Mouse (Mus musculus): ENCODE results near the gene Nop2. TPM values are rescaled to one million over a fixed set of nuclear protein-coding genes. Genes with fewer than 3 reads are reported as not detected.
"Not testable (repeated sequence)": the region's sequence is repeated elsewhere in the genome, so short reads cannot be mapped to it uniquely, and the experiment has no call there.

Nop2 gene
- polyA plus RNA-seq, 1 experiment from 2014 or later: 70.3 TPM

- Histone ChIP-seq H3K4me1 (replicated peaks) (peaks cover 23% of the 10 kb centered on the region), H3K36me3 (peaks cover 13% of the 10 kb centered on the region), H3K4me2 (replicated peaks) (no peak overlapping the region), H3K9me3 (no peaks in the 10 kb centered on the region), H3K9ac (no peak overlapping the region), H3K4me3 (replicated peaks) (no peak overlapping the region), H3K27ac (no peak overlapping the region), H3K27me3 (replicated peaks) (no peaks in the 10 kb centered on the region)
- no peak for ATAC-seq
- 79% methylated on average over 15 of the region's 15 CpGs for WGBS
Measured at GRCm38 (mm10) chr6:125158944-125159492, 27.3 kb downstream of the Nop2 start.

- Histone ChIP-seq H3K9me3 (no peaks in the 10 kb centered on the region), H3K4me2 (replicated peaks) (no peak overlapping the region), H3K9ac (no peak overlapping the region), H3K27ac (peak overlapping the region; percentile 62; the same call in 1 of the 2 replicates), H3K27me3 (replicated peaks) (no peaks in the 10 kb centered on the region), H3K4me1 (replicated peaks) (peaks cover 24% of the 10 kb centered on the region), H3K36me3 (peaks cover 13% of the 10 kb centered on the region), H3K4me3 (replicated peaks) (no peak overlapping the region)
- no peak for ATAC-seq
- WGBS: 80% methylated on average over 7 of the region's 7 CpGs
Measured at GRCm38 (mm10) chr6:125159773-125160557, 28.3 kb downstream of the Nop2 start.

GRCm38 (mm10) chr6:125160558-125160853 lies 28.8 kb downstream of the Nop2 start:
- Histone ChIP-seq H3K27me3 (replicated peaks) (no peaks in the 10 kb centered on the region), H3K36me3 (peaks cover 13% of the 10 kb centered on the region), H3K4me3 (replicated peaks) (no peak overlapping the region), H3K27ac (peak overlapping the region; percentile 62), H3K9ac (no peak overlapping the region), H3K9me3 (no peaks in the 10 kb centered on the region), H3K4me1 (replicated peaks) (peaks cover 24% of the 10 kb centered on the region), H3K4me2 (replicated peaks) (no peak overlapping the region)
- no peak for ATAC-seq
- 43% methylated on average over 10 of the region's 10 CpGs for WGBS

- Histone ChIP-seq H3K9ac (no peak overlapping the region), H3K9me3 (no peaks in the 10 kb centered on the region), H3K27ac (peak overlapping the region; percentile 62), H3K27me3 (replicated peaks) (no peaks in the 10 kb centered on the region), H3K4me1 (replicated peaks) (peaks cover 24% of the 10 kb centered on the region), H3K36me3 (peaks cover 13% of the 10 kb centered on the region), H3K4me3 (replicated peaks) (no peak overlapping the region), H3K4me2 (replicated peaks) (no peak overlapping the region)
- peak; percentile 22 for ATAC-seq
- WGBS: 16% methylated on average over 22 of the region's 22 CpGs
Measured at GRCm38 (mm10) chr6:125160854-125161760, 29.4 kb downstream of the Nop2 start.

GRCm38 (mm10) chr6:125161971-125162370 lies 30.3 kb downstream of the Nop2 start:
- H3K36me3 ChIP-seq: peaks cover 13% of the 10 kb centered on the region

GRCm38 (mm10) chr6:125162615-125163305 lies 31.1 kb downstream of the Nop2 start:
- Histone ChIP-seq H3K36me3 (peaks cover 17% of the 10 kb centered on the region), H3K4me2 (replicated peaks) (peak overlapping the region; percentile 63), H3K4me1 (replicated peaks) (peaks cover 40% of the 10 kb centered on the region)
- 67% methylated on average over 13 of the region's 16 CpGs for WGBS
- not testable (repeated sequence) for ATAC-seq; H3K27me3 ChIP-seq (replicated peaks); H3K9me3 ChIP-seq; H3K4me3 ChIP-seq (replicated peaks); H3K9ac ChIP-seq; H3K27ac ChIP-seq

More at GRCm38 (mm10) chr6:125161971-125162370, 30.3 kb downstream of the Nop2 start:
- not testable (repeated sequence) for H3K27ac ChIP-seq; ATAC-seq; H3K9ac ChIP-seq; H3K4me2 ChIP-seq (replicated peaks); H3K9me3 ChIP-seq; H3K4me3 ChIP-seq (replicated peaks); H3K27me3 ChIP-seq (replicated peaks)
- peaks cover 32% of the 10 kb centered on the region for H3K4me1 ChIP-seq (replicated peaks)
- WGBS: 7% methylated on average over 4 of the region's 5 CpGs

GRCm38 (mm10) chr6:125163801-125164657 lies 32.3 kb downstream of the Nop2 start:
- ATAC-seq: no peak
- WGBS: 4% methylated on average over 20 of the region's 20 CpGs
- H3K36me3 ChIP-seq: peaks cover 20% of the 10 kb centered on the region
- peak overlapping the region; percentile 98 for H3K27ac ChIP-seq
- peak overlapping the region; percentile 95 for H3K9ac ChIP-seq
- peaks cover 46% of the 10 kb centered on the region for H3K4me1 ChIP-seq (replicated peaks)
- H3K27me3 ChIP-seq (replicated peaks): no peaks in the 10 kb centered on the region
- peak overlapping the region; percentile 63 for H3K4me2 ChIP-seq (replicated peaks)
- H3K9me3 ChIP-seq: no peaks in the 10 kb centered on the region
- peak overlapping the region; percentile 85 for H3K4me3 ChIP-seq (replicated peaks)

GRCm38 (mm10) chr6:125164672-125165327 lies 33.1 kb downstream of the Nop2 start:
- Histone ChIP-seq H3K36me3 (peaks cover 26% of the 10 kb centered on the region), H3K9ac (peak overlapping the region; percentile 95), H3K4me3 (replicated peaks) (peak overlapping the region; percentile 85), H3K9me3 (no peaks in the 10 kb centered on the region), H3K27ac (peak overlapping the region; percentile 98), H3K4me2 (replicated peaks) (peak overlapping the region; percentile 63), H3K27me3 (replicated peaks) (no peaks in the 10 kb centered on the region), H3K4me1 (replicated peaks) (peaks cover 46% of the 10 kb centered on the region)
- WGBS: under 1% methylated on average over 38 of the region's 39 CpGs
- ATAC-seq: peak; percentile 3

- under 1% methylated on average over 36 of the region's 36 CpGs for whole genome bisulfite sequencing
- ATAC-seq: peak; percentile 90
- Histone ChIP-seq H3K4me1 (replicated peaks) (peaks cover 43% of the 10 kb centered on the region), H3K4me2 (replicated peaks) (peak overlapping the region; percentile 63), H3K27ac (peak overlapping the region; percentile 98), H3K9ac (peak overlapping the region; percentile 95), H3K36me3 (peaks cover 31% of the 10 kb centered on the region), H3K27me3 (replicated peaks) (no peaks in the 10 kb centered on the region), H3K9me3 (no peaks in the 10 kb centered on the region), H3K4me3 (replicated peaks) (peak overlapping the region; percentile 85)
Measured at GRCm38 (mm10) chr6:125165328-125165891, 33.7 kb downstream of the Nop2 start.

- under 1% methylated on average over 18 of the region's 18 CpGs for WGBS
- Histone ChIP-seq H3K27me3 (replicated peaks) (no peaks in the 10 kb centered on the region), H3K27ac (peak within 1 kb of the TSS; percentile 98), H3K4me2 (replicated peaks) (peak within 1 kb of the TSS; percentile 63), H3K9ac (peak within 1 kb of the TSS; percentile 95), H3K4me3 (replicated peaks) (peak within 1 kb of the TSS; percentile 85), H3K36me3 (peaks cover 34% of the 10 kb centered on the region), H3K4me1 (replicated peaks) (peaks cover 36% of the 10 kb centered on the region), H3K9me3 (no peaks in the 10 kb centered on the region)
- ATAC-seq: peak; percentile 83
Measured at GRCm38 (mm10) chr6:125166051-125166751, 34.5 kb downstream of the Nop2 start, which contains the start of gene Gapdh. Gapdh (minus strand) TSS chr6:125166467.

Data from intestine, embryonic 15.5 days (tissue).